Mouse (Mus musculus) adrenal gland, adult 10 weeks (tissue): ENCODE measurements around the gene Casz1. TPM values are rescaled to one million over a fixed set of nuclear protein-coding genes. Genes with fewer than 3 reads are reported as not detected.

Source experiments
- polyA plus RNA-seq: library from polyadenylated mRNA; stranded (reverse); fragments of 350-450 nt; fragmentation: Illumina TruSeq; extraction: RNeasy Lipid Tissue Mini Kit (QIAGEN cat#74804); gene quantifications from one replicate; pipeline ENCODE4 v1.2.3, GENCODE M21; 2014; ENCODE audit warnings: low read depth, low replicate concordance

Gene Casz1
- polyA plus RNA-seq: 1.3 TPM

DNA sequence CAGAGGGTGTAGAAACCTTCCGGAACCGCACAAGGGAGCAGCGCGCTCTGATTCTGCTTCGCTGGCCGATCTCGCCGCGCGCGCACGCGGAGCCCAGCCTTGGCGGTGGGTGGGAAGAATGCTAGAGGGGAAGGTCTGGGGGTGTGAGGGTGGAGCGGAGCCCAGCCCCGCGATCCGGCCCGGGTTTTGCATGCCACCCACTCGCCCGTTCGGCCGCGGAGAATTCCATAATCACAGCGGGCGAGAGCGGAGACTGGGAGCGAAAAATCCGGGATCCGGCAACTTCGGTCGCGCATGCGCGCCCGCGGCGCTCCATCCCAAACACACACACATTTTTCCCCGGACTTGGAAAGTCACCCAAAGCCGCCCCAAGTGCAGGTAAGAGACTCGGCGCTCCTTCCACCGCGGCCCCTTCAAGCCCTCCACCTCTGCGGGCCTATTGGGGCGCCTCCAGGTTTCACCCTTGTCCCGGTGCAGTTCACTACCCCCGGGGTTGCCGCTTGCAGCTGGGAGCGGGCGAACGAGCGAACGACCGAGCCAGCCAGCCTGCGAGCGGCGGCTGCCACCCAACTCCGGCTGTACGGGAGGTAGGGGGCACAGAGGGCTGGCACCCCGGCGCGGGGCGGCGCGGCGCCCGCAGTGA is at the start of gene Casz1:
Gene Casz1, plus strand, starts transcription at position 293 of the 643 bp plus-strand sequence.

Other genes starting within 250 kb of the Casz1 start
- gene Exosc10, start 246.0 kb upstream of the Casz1 start, polyA plus RNA-seq: 8.1 TPM
- 0.93 TPM for gene Srm, start 212.9 kb upstream of the Casz1 start, polyA plus RNA-seq
- gene Masp2, start 201.9 kb upstream of the Casz1 start, polyA plus RNA-seq: not detected
- 696 TPM for gene Tardbp, start 177.4 kb upstream of the Casz1 start, polyA plus RNA-seq
- not detected for gene Gm572, start 161.1 kb upstream of the Casz1 start, polyA plus RNA-seq